Mouse (Mus musculus): ENCODE results near the gene Gm20547.
"Not testable (repeated sequence)": the region's sequence is repeated elsewhere in the genome, so short reads cannot be mapped to it uniquely, and the experiment has no call there.

The Gm20547 gene

GRCm38 (mm10) chr17:34853511-34853910 is 28.3 kb downstream of the Gm20547 start:
- DNase-seq (ENCODE audit: low spot score in 2 of 2): no peak

- no peak for DNase-seq (ENCODE audit: low spot score in 2 of 2)
Observed at GRCm38 (mm10) chr17:34850517-34851125, 31.2 kb downstream of the Gm20547 start.

- DNase-seq (ENCODE audit: low spot score in 2 of 2): peak; percentile 96 to 97
Observed at GRCm38 (mm10) chr17:34849722-34850516, 31.9 kb downstream of the Gm20547 start, which contains the start of the genes Skiv2l and Nelfe. Gene Skiv2l, minus strand, starts transcription at chr17:34850210. Gene Nelfe, plus strand, starts transcription at chr17:34850391.

GRCm38 (mm10) chr17:34847615-34848014 is 34.2 kb downstream of the Gm20547 start:
- DNase-seq (ENCODE audit: low spot score in 2 of 2): no peak

GRCm38 (mm10) chr17:34847192-34847591 is 34.6 kb downstream of the Gm20547 start:
- no peak for DNase-seq (ENCODE audit: low spot score in 2 of 2)

- no peak for DNase-seq (ENCODE audit: low spot score in 2 of 2)
Observed at GRCm38 (mm10) chr17:34844884-34845283, 37.0 kb downstream of the Gm20547 start.

- DNase-seq (ENCODE audit: low spot score in 2 of 2): no peak
Observed at GRCm38 (mm10) chr17:34840736-34841307, 41.0 kb downstream of the Gm20547 start.

GRCm38 (mm10) chr17:34838785-34839184 is 43.1 kb downstream of the Gm20547 start:
- DNase-seq (ENCODE audit: low spot score in 2 of 2): no peak

- DNase-seq (ENCODE audit: low spot score in 2 of 2): no peak
Observed at GRCm38 (mm10) chr17:34837464-34838324, 44.1 kb downstream of the Gm20547 start.

GRCm38 (mm10) chr17:34836856-34837221 is 45.0 kb downstream of the Gm20547 start, which contains the start of the genes Stk19 and Dxo:
Gene Stk19, minus strand, starts transcription at chr17:34836945.
Gene Dxo, plus strand, starts transcription at chr17:34837019.
- peak; percentile 96 for DNase-seq (ENCODE audit: low spot score in 2 of 2)

- no peak for DNase-seq (ENCODE audit: low spot score in 2 of 2)
Observed at GRCm38 (mm10) chr17:34836155-34836855, 45.5 kb downstream of the Gm20547 start.

- not testable (repeated sequence) for DNase-seq (ENCODE audit: low spot score in 2 of 2)
Observed at GRCm38 (mm10) chr17:34830776-34831175, 51.1 kb downstream of the Gm20547 start.

- no peak for DNase-seq (ENCODE audit: low spot score in 2 of 2)
Observed at GRCm38 (mm10) chr17:34814818-34815370, 66.9 kb downstream of the Gm20547 start.

- DNase-seq (ENCODE audit: low spot score in 2 of 2): not testable (repeated sequence)
Observed at GRCm38 (mm10) chr17:34813747-34814146, 68.1 kb downstream of the Gm20547 start.

- DNase-seq (ENCODE audit: low spot score in 2 of 2): no peak
Observed at GRCm38 (mm10) chr17:34811275-34811674, 70.6 kb downstream of the Gm20547 start.

- not testable (repeated sequence) for DNase-seq (ENCODE audit: low spot score in 2 of 2)
Observed at GRCm38 (mm10) chr17:34810811-34811210, 71.0 kb downstream of the Gm20547 start.

GRCm38 (mm10) chr17:34810411-34810810 is 71.4 kb downstream of the Gm20547 start:
- not testable (repeated sequence) for DNase-seq (ENCODE audit: low spot score in 2 of 2)

- DNase-seq (ENCODE audit: low spot score in 2 of 2): no peak
Observed at GRCm38 (mm10) chr17:34808599-34809205, 73.1 kb downstream of the Gm20547 start.

GRCm38 (mm10) chr17:34807176-34807575 is 74.7 kb downstream of the Gm20547 start:
- no peak for DNase-seq (ENCODE audit: low spot score in 2 of 2)
